Mouse (Mus musculus) liver, postnatal 0 days (tissue): ENCODE measurements around the gene Pglyrp1. TPM values are rescaled to one million over a fixed set of nuclear protein-coding genes. Genes with fewer than 3 reads are reported as not detected.

Source experiments
- ATAC-seq: fragments of 200-750 bp; cut with Nextera tagmentation; 2 replicates; pipeline ENCODE4 v1.8.0; 2017; ENCODE audit warnings: mild to moderate bottlenecking, moderate library complexity
- DNase-seq: peaks from one replicate; pipeline ENCODE4 v3.0.0-alpha.2; 2016
- H3K27ac ChIP-seq: fragments of 300-500 bp; sonication (generic); 2 replicates; pipeline ENCODE4 v1.5.1; 2014; ENCODE audit warnings: antibody characterized with exemption, moderate library complexity, mild to moderate bottlenecking, low read depth
- H3K27me3 ChIP-seq: fragments of 300-500 bp; sonication (generic); 2 replicates; pipeline ENCODE4 v1.6.1; 2014; ENCODE audit warnings: low read length, control low read depth, mixed read lengths; ENCODE audit not compliant: insufficient read depth
- H3K36me3 ChIP-seq: fragments of 300-500 bp; sonication (generic); replicated peaks from 2 replicates; pipeline ENCODE4 v1.6.1; 2014; ENCODE audit warnings: mild to moderate bottlenecking, control low read depth, low read length, moderate library complexity, mixed read lengths; ENCODE audit not compliant: insufficient read depth
- H3K4me1 ChIP-seq: fragments of 300-500 bp; sonication (generic); 2 replicates; pipeline ENCODE4 v1.6.1; 2014; ENCODE audit warnings: antibody characterized with exemption, mild to moderate bottlenecking, control low read depth; ENCODE audit not compliant: insufficient read depth
- H3K4me2 ChIP-seq: fragments of 300-500 bp; sonication (generic); 2 replicates; pipeline ENCODE4 v1.6.1; 2014; ENCODE audit warnings: low read depth, mild to moderate bottlenecking, low read length, moderate library complexity, mixed read lengths
- H3K4me3 ChIP-seq: fragments of 300-500 bp; sonication (generic); 2 replicates; pipeline ENCODE4 v1.5.1; 2014; ENCODE audit warnings: low read depth, low read length
- H3K9ac ChIP-seq: fragments of 300-500 bp; sonication (generic); replicated peaks from 2 replicates; pipeline ENCODE4 v1.6.1; 2014; ENCODE audit warnings: mild to moderate bottlenecking, moderate library complexity
- H3K9me3 ChIP-seq: fragments of 300-500 bp; sonication (generic); 2 replicates; pipeline ENCODE4 v1.6.1; 2016; ENCODE audit warnings: mild to moderate bottlenecking, control low read depth, low read length, mixed read lengths
- CTCF ChIP-seq: sonication (generic); IDR thresholded peaks from 2 replicates; pipeline ENCODE4 v1.5.1; 2016; ENCODE audit warnings: antibody characterized with exemption, low read depth
- EP300 ChIP-seq: IDR thresholded peaks from 2 replicates; pipeline ENCODE4 v1.6.1; 2016; ENCODE audit warnings: antibody characterized with exemption, low read depth, mild to moderate bottlenecking
- WGBS: fragments of 180-500 bp; shearing (Covaris S2); extraction: QIAGEN DNeasy Blood & Tissue Kit; methylation state at CpG from one replicate; pipeline ENCODE4 v1.1.7; 2014; ENCODE audit not compliant: insufficient replicate concordance; 5-methylcytosine and 5-hydroxymethylcytosine counted together
- polyA plus RNA-seq: library from polyadenylated mRNA; unstranded; fragments of >200 nt; fragmentation: Nextera tagmentation; extraction: Ambion mirVana; gene quantifications from 2 replicates; pipeline ENCODE4 v1.2.1, GENCODE M21; 2015

Gene Pglyrp1
- polyA plus RNA-seq, 1 experiment from 2014 or later: 118 TPM

GRCm38 (mm10) chr7:18839865-18840264, 31.3 kb upstream of the Pglyrp1 start, which contains the start of gene Mill2:
Gene Mill2 (plus strand): TSS chr7:18839966.
- H3K27ac ChIP-seq: peak within 1 kb of the TSS; percentile 55
- ATAC-seq: no peak
- peak within 1 kb of the TSS; percentile 69 for H3K4me2 ChIP-seq
- no peaks in the 10 kb centered on the region for H3K27me3 ChIP-seq
- TF ChIP-seq CTCF (no peak), EP300 (no peak)
- WGBS: 9% methylated on average over 3 of the region's 3 CpGs
- no peak for DNase-seq
- no peaks in the 10 kb centered on the region for H3K36me3 ChIP-seq
- H3K9ac ChIP-seq: 0 out of 2 replicates have a peak within 1 kb of the TSS, but pooled peaks have one; percentile 8
- peak within 1 kb of the TSS; percentile 37 for H3K4me3 ChIP-seq
- no peaks in the 10 kb centered on the region for H3K9me3 ChIP-seq
- no peaks in the 10 kb centered on the region; the same call in 1 of the 2 replicates for H3K4me1 ChIP-seq

GRCm38 (mm10) chr7:18840386-18841173, 30.6 kb upstream of the Pglyrp1 start:
- no peak for TF ChIP-seq CTCF
- no peak for TF ChIP-seq EP300
- Histone ChIP-seq H3K9me3 (no peaks in the 10 kb centered on the region), H3K4me2 (peak overlapping the region; percentile 69), H3K9ac (0 out of 2 replicates have a peak overlapping the region, but pooled peaks have one; percentile 8), H3K4me1 (no peaks in the 10 kb centered on the region; the same call in 1 of the 2 replicates), H3K27me3 (no peaks in the 10 kb centered on the region), H3K27ac (peak overlapping the region; percentile 55), H3K4me3 (peak overlapping the region; percentile 37), H3K36me3 (no peaks in the 10 kb centered on the region)
- WGBS: 7% methylated on average over 13 of the region's 17 CpGs
- peak; percentile 37 for DNase-seq
- peak; percentile 65 for ATAC-seq

DNA sequence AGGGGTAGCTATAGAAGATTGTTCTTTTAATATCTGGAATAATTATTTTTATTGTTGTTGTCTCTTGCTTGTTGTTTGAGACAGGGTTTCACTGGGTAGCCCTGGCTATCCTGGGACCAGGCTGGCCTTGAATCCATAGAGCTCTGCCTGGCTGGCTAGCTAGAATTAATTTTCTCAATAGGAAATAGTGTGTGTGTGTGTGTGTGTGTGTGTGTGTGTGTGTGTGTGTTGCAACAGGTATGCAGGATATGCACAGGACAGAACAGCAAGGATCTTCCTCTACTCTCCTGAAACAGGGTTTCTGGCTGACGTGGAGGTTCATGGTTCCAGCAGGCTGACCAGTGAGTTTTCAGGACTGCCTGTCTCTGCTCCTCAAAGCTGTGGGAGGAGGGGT, 30.0 kb upstream of the Pglyrp1 start:
- ATAC-seq (no peak), DNase-seq (no peak)
- no peak for TF ChIP-seq CTCF
- TF ChIP-seq EP300: no peak
- no peaks in the 10 kb centered on the region for H3K36me3 ChIP-seq
- WGBS: 56% methylated on average over 1 of the region's 1 CpGs
- H3K4me3 ChIP-seq: no peak overlapping the region
- H3K27ac ChIP-seq: no peak overlapping the region
- peak overlapping the region; percentile 47 for H3K4me2 ChIP-seq
- no peaks in the 10 kb centered on the region for H3K9me3 ChIP-seq
- no peaks in the 10 kb centered on the region for H3K27me3 ChIP-seq
- H3K9ac ChIP-seq: no peak overlapping the region
- H3K4me1 ChIP-seq: no peaks in the 10 kb centered on the region; the same call in 1 of the 2 replicates

GRCm38 (mm10) chr7:18844811-18845210, 26.3 kb upstream of the Pglyrp1 start:
- Histone ChIP-seq H3K9me3 (no peaks in the 10 kb centered on the region), H3K27ac (no peak overlapping the region), H3K36me3 (no peaks in the 10 kb centered on the region), H3K4me3 (no peak overlapping the region), H3K27me3 (no peaks in the 10 kb centered on the region), H3K4me2 (no peak overlapping the region), H3K9ac (no peak overlapping the region), H3K4me1 (peaks cover 6% of the 10 kb centered on the region; the same call in 1 of the 2 replicates)
- 20% methylated on average over 5 of the region's 5 CpGs for WGBS
- TF ChIP-seq EP300 (no peak), CTCF (no peak)
- DNase-seq (no peak), ATAC-seq (no peak)

GRCm38 (mm10) chr7:18848395-18848794, 22.7 kb upstream of the Pglyrp1 start:
- no peak for ATAC-seq
- no peak overlapping the region for H3K4me2 ChIP-seq
- no peaks in the 10 kb centered on the region for H3K9me3 ChIP-seq
- H3K9ac ChIP-seq: no peak overlapping the region
- peaks cover 6% of the 10 kb centered on the region; the same call in 1 of the 2 replicates for H3K4me1 ChIP-seq
- no peak for DNase-seq
- H3K36me3 ChIP-seq: no peaks in the 10 kb centered on the region
- H3K4me3 ChIP-seq: no peak overlapping the region
- 65% methylated on average over 1 of the region's 1 CpGs for WGBS
- H3K27me3 ChIP-seq: no peaks in the 10 kb centered on the region
- no peak for TF ChIP-seq EP300
- no peak for TF ChIP-seq CTCF
- H3K27ac ChIP-seq: no peak overlapping the region

GRCm38 (mm10) chr7:18858310-18858916, 12.7 kb upstream of the Pglyrp1 start:
- TF ChIP-seq EP300 (no peak), CTCF (no peak)
- Histone ChIP-seq H3K4me3 (no peak overlapping the region), H3K9me3 (no peaks in the 10 kb centered on the region), H3K27me3 (no peaks in the 10 kb centered on the region), H3K36me3 (no peaks in the 10 kb centered on the region), H3K4me1 (no peaks in the 10 kb centered on the region), H3K4me2 (no peak overlapping the region), H3K27ac (no peak overlapping the region), H3K9ac (no peak overlapping the region)
- ATAC-seq (no peak), DNase-seq (no peak)
- 60% methylated on average over 5 of the region's 5 CpGs for WGBS
